Mouse (Mus musculus) neural tube, embryonic 13.5 days (tissue): ENCODE measurements around the gene Prkg1. TPM values are rescaled to one million over a fixed set of nuclear protein-coding genes. Genes with fewer than 3 reads are reported as not detected.
"Not testable (repeated sequence)": the region's sequence is repeated elsewhere in the genome, so short reads cannot be mapped to it uniquely, and the experiment has no call there.

Experiments
- ATAC-seq: fragments of 200-750 bp; cut with Nextera tagmentation; 2 replicates; pipeline ENCODE4 v1.8.0; 2017; ENCODE audit warnings: low read depth, mild to moderate bottlenecking, moderate TSS enrichment, moderate library complexity
- H3K27ac ChIP-seq: fragments of 300-500 bp; sonication (generic); replicated peaks from 2 replicates; pipeline ENCODE4 v1.5.1; 2015; ENCODE audit warnings: moderate library complexity, mild to moderate bottlenecking, inconsistent platforms
- H3K27me3 ChIP-seq: fragments of 300-500 bp; sonication (generic); 2 replicates; pipeline ENCODE4 v1.6.1; 2015; ENCODE audit warnings: mild to moderate bottlenecking, inconsistent platforms
- H3K36me3 ChIP-seq: fragments of 300-500 bp; sonication (generic); 2 replicates; pipeline ENCODE4 v1.6.1; 2015; ENCODE audit warnings: mild to moderate bottlenecking, inconsistent platforms
- H3K4me1 ChIP-seq: fragments of 300-500 bp; sonication (generic); replicated peaks from 2 replicates; pipeline ENCODE4 v1.6.1; 2015; ENCODE audit warnings: inconsistent platforms
- H3K4me2 ChIP-seq: fragments of 300-500 bp; sonication (generic); 2 replicates; pipeline ENCODE4 v1.6.1; 2015; ENCODE audit warnings: inconsistent platforms, mild to moderate bottlenecking, moderate library complexity
- H3K4me3 ChIP-seq: fragments of 300-500 bp; sonication (generic); 2 replicates; pipeline ENCODE4 v1.5.1; 2015; ENCODE audit warnings: mild to moderate bottlenecking, inconsistent platforms
- H3K9ac ChIP-seq: fragments of 300-500 bp; sonication (generic); 2 replicates; pipeline ENCODE4 v1.6.1; 2015; ENCODE audit warnings: moderate library complexity, mild to moderate bottlenecking, inconsistent platforms
- H3K9me3 ChIP-seq: fragments of 300-500 bp; sonication (generic); 2 replicates; pipeline ENCODE4 v1.6.1; 2016; ENCODE audit warnings: inconsistent platforms
- WGBS: fragments of 180-500 bp; shearing (Covaris S2); methylation state at CpG from one replicate; pipeline ENCODE4 v1.1.7; 2015; 5-methylcytosine and 5-hydroxymethylcytosine counted together
- polyA plus RNA-seq: library from polyadenylated mRNA; unstranded; fragments of >200 nt; fragmentation: Nextera tagmentation; extraction: Ambion mirVana; gene quantifications from 2 replicates; pipeline ENCODE4 v1.2.1, GENCODE M21; 2015

Gene Prkg1
- polyA plus RNA-seq, 1 experiment from 2014 or later: 9.2 TPM

- ATAC-seq: no peak
- whole genome bisulfite sequencing: 57% methylated on average over 5 of the region's 5 CpGs
- H3K4me2 ChIP-seq: no peak overlapping the region
Measured at GRCm38 (mm10) chr19:31383881-31384280, 381.0 kb downstream of the Prkg1 start.

GRCm38 (mm10) chr19:31370106-31370505, 394.7 kb downstream of the Prkg1 start:
- 80% methylated on average over 1 of the region's 1 CpGs for WGBS
- Histone ChIP-seq H3K36me3 (no peaks in the 10 kb centered on the region), H3K4me1 (no peaks in the 10 kb centered on the region), H3K4me2 (no peak overlapping the region), H3K27ac (no peak overlapping the region), H3K9me3 (no peaks in the 10 kb centered on the region), H3K9ac (no peak overlapping the region), H3K27me3 (no peaks in the 10 kb centered on the region), H3K4me3 (no peak overlapping the region)
- no peak for ATAC-seq

More at GRCm38 (mm10) chr19:31383881-31384280, 381.0 kb downstream of the Prkg1 start:
- no peak overlapping the region for H3K27ac ChIP-seq
- H3K27me3 ChIP-seq: no peaks in the 10 kb centered on the region
- no peaks in the 10 kb centered on the region for H3K36me3 ChIP-seq
- H3K4me1 ChIP-seq: peaks cover 19% of the 10 kb centered on the region
- H3K9ac ChIP-seq: no peak overlapping the region
- no peak overlapping the region for H3K4me3 ChIP-seq
- H3K9me3 ChIP-seq: no peaks in the 10 kb centered on the region

DNA sequence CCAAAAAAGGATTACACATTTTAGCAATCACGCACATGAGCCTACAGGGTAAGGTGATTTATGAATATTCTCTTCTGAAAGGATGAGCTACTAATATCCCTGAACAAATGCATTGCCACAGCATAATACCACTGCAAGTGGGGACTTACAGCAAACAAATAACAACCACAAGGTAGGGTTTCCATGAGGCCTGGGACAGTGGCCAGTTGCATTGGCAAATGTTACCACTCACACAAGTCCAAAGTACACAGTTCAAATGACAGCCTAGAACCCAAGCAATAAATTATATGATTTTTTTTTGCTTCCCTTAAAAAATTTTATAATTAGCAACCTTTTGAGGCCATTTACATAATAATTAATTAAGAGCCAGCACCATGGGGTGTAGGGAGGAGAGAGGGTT, 395.7 kb downstream of the Prkg1 start:
- 87% methylated on average over 1 of the region's 1 CpGs for WGBS
- no peak for ATAC-seq
- H3K9me3 ChIP-seq: no peaks in the 10 kb centered on the region
- no peak overlapping the region for H3K9ac ChIP-seq
- no peaks in the 10 kb centered on the region for H3K4me1 ChIP-seq
- no peak overlapping the region for H3K27ac ChIP-seq
- H3K4me3 ChIP-seq: no peak overlapping the region
- no peaks in the 10 kb centered on the region for H3K36me3 ChIP-seq
- no peak overlapping the region for H3K4me2 ChIP-seq
- H3K27me3 ChIP-seq: no peaks in the 10 kb centered on the region

- no peaks in the 10 kb centered on the region for H3K27me3 ChIP-seq
- no peaks in the 10 kb centered on the region for H3K9me3 ChIP-seq
- no peak overlapping the region for H3K4me3 ChIP-seq
- no peak overlapping the region for H3K4me2 ChIP-seq
- H3K9ac ChIP-seq: no peak overlapping the region
- no peaks in the 10 kb centered on the region for H3K36me3 ChIP-seq
- H3K4me1 ChIP-seq: peaks cover 4% of the 10 kb centered on the region; the same call in 1 of the 2 replicates
- no peak overlapping the region for H3K27ac ChIP-seq
- no peak for ATAC-seq
- WGBS: 78% methylated on average over 4 of the region's 4 CpGs
Measured at GRCm38 (mm10) chr19:31362051-31362450, 402.8 kb downstream of the Prkg1 start.

DNA sequence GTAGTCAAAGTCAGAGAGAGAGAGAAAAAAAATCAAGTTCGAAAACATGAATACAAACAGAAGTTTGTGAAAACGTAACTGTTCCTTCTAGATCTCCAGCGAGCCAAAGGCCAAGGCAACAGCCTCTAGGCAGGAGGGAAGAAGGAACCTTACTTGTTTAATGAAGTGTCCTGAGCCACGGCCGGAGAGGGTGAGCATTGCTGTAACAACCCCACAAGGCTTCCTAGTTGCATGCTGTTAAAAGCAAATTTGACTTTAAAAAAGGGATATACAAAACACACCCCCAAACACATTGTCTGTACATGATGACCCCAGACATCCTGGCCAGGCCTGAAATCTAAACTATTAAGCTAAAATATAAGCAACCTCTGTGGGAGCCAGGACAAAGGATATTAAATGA, 403.3 kb downstream of the Prkg1 start:
- no peak overlapping the region for H3K4me3 ChIP-seq
- 61% methylated on average over 5 of the region's 5 CpGs for WGBS
- H3K27ac ChIP-seq: no peak overlapping the region
- H3K9me3 ChIP-seq: no peaks in the 10 kb centered on the region
- H3K27me3 ChIP-seq: no peaks in the 10 kb centered on the region
- ATAC-seq: no peak
- H3K9ac ChIP-seq: no peak overlapping the region
- no peaks in the 10 kb centered on the region for H3K36me3 ChIP-seq
- H3K4me2 ChIP-seq: no peak overlapping the region
- peaks cover 4% of the 10 kb centered on the region; the same call in 1 of the 2 replicates for H3K4me1 ChIP-seq

- H3K9me3 ChIP-seq: no peaks in the 10 kb centered on the region
- no peak overlapping the region for H3K27ac ChIP-seq
- no peak overlapping the region for H3K9ac ChIP-seq
- no peaks in the 10 kb centered on the region for H3K27me3 ChIP-seq
- H3K4me3 ChIP-seq: no peak overlapping the region
- H3K36me3 ChIP-seq: no peaks in the 10 kb centered on the region
- H3K4me2 ChIP-seq: no peak overlapping the region
- ATAC-seq: no peak
- peaks cover 4% of the 10 kb centered on the region; the same call in 1 of the 2 replicates for H3K4me1 ChIP-seq
- WGBS: 63% methylated on average over 3 of the region's 3 CpGs
Measured at GRCm38 (mm10) chr19:31361161-31361560, 403.7 kb downstream of the Prkg1 start.

GRCm38 (mm10) chr19:31354959-31355358, 409.9 kb downstream of the Prkg1 start:
- H3K27ac ChIP-seq: no peak overlapping the region
- WGBS: 70% methylated on average over 1 of the region's 1 CpGs
- H3K4me1 ChIP-seq: no peaks in the 10 kb centered on the region
- H3K36me3 ChIP-seq: no peaks in the 10 kb centered on the region
- no peak overlapping the region for H3K4me3 ChIP-seq
- H3K9me3 ChIP-seq: no peaks in the 10 kb centered on the region
- no peak overlapping the region for H3K9ac ChIP-seq
- no peak overlapping the region for H3K4me2 ChIP-seq
- H3K27me3 ChIP-seq: no peaks in the 10 kb centered on the region
- ATAC-seq: no peak

DNA sequence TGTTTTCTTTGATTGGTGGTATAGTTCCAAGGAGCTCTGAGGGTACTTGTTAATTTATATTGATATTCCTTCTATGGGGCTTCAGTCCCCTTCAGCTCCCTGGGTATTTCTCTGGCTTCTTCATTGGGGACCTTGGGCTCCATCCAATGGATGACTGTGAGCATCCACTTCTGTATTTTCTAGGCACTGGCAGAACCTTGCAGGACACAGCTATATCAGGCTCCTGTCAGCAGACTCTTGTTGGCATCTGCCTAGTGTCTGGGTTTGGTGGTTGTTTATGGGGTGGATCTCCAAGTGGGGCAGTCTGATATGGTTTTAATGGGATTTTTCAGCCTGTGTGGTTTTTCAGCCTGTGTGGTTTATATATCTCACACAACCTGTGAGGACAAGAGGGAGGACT, 412.0 kb downstream of the Prkg1 start:
- H3K9me3 ChIP-seq, H3K27ac ChIP-seq, H3K4me1 ChIP-seq, H3K4me2 ChIP-seq, H3K4me3 ChIP-seq, H3K9ac ChIP-seq, ATAC-seq, H3K27me3 ChIP-seq, H3K36me3 ChIP-seq: not testable (repeated sequence)

GRCm38 (mm10) chr19:31351796-31352195, 413.0 kb downstream of the Prkg1 start:
- H3K27me3 ChIP-seq: no peaks in the 10 kb centered on the region
- no peaks in the 10 kb centered on the region for H3K4me1 ChIP-seq
- 17% methylated on average over 3 of the region's 3 CpGs for WGBS
- no peaks in the 10 kb centered on the region for H3K9me3 ChIP-seq
- H3K4me2 ChIP-seq: no peak overlapping the region
- no peak overlapping the region for H3K27ac ChIP-seq
- ATAC-seq: no peak
- no peak overlapping the region for H3K4me3 ChIP-seq
- H3K9ac ChIP-seq: no peak overlapping the region
- no peaks in the 10 kb centered on the region for H3K36me3 ChIP-seq

DNA sequence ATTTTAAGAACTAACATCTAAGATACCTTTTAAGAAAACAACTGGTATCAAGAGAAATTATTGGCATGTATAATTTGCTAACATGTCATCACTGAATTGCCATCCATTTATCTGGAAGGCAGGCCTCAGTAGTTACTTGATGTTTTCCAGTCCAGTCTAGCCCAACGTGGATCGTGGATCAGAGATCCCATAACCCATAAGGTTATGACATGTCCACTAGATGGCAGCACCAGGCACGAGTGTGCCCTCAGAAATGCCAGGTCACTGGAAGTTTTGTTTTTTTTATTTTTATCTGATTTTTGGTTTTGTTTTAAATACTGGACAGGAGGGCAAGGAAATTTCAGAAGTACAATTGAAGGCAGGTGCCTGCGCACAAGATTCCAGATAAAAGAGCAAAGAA, 422.7 kb downstream of the Prkg1 start:
- no peaks in the 10 kb centered on the region; the same call in 1 of the 2 replicates for H3K4me1 ChIP-seq
- no peak overlapping the region for H3K4me2 ChIP-seq
- no peaks in the 10 kb centered on the region for H3K36me3 ChIP-seq
- no peak overlapping the region for H3K4me3 ChIP-seq
- H3K9ac ChIP-seq: no peak overlapping the region
- ATAC-seq: peak; percentile 67; the same call in 1 of the 2 replicates
- no peak overlapping the region for H3K27ac ChIP-seq
- no peaks in the 10 kb centered on the region for H3K9me3 ChIP-seq
- H3K27me3 ChIP-seq: no peaks in the 10 kb centered on the region
- WGBS: 34% methylated on average over 4 of the region's 4 CpGs

GRCm38 (mm10) chr19:31340898-31341297, 423.9 kb downstream of the Prkg1 start:
- H3K36me3 ChIP-seq: no peaks in the 10 kb centered on the region
- WGBS: 71% methylated on average over 1 of the region's 1 CpGs
- H3K4me2 ChIP-seq: no peak overlapping the region
- ATAC-seq: no peak
- no peak overlapping the region for H3K9ac ChIP-seq
- H3K27ac ChIP-seq: no peak overlapping the region
- no peaks in the 10 kb centered on the region for H3K27me3 ChIP-seq
- no peaks in the 10 kb centered on the region; the same call in 1 of the 2 replicates for H3K4me1 ChIP-seq
- H3K9me3 ChIP-seq: no peaks in the 10 kb centered on the region
- no peak overlapping the region for H3K4me3 ChIP-seq

- H3K4me2 ChIP-seq: no peak overlapping the region
- no peak overlapping the region for H3K4me3 ChIP-seq
- H3K27ac ChIP-seq: no peak overlapping the region
- no peaks in the 10 kb centered on the region for H3K4me1 ChIP-seq
- WGBS: 72% methylated on average over 5 of the region's 5 CpGs
- no peaks in the 10 kb centered on the region for H3K9me3 ChIP-seq
- H3K9ac ChIP-seq: no peak overlapping the region
- ATAC-seq: no peak
- no peaks in the 10 kb centered on the region for H3K36me3 ChIP-seq
- no peaks in the 10 kb centered on the region for H3K27me3 ChIP-seq
Measured at GRCm38 (mm10) chr19:31338355-31339101, 426.3 kb downstream of the Prkg1 start.

- 84% methylated on average over 6 of the region's 6 CpGs for WGBS
- H3K4me1 ChIP-seq: no peaks in the 10 kb centered on the region
- H3K27me3 ChIP-seq: no peaks in the 10 kb centered on the region
- no peaks in the 10 kb centered on the region for H3K9me3 ChIP-seq
- no peak overlapping the region for H3K9ac ChIP-seq
- H3K36me3 ChIP-seq: no peaks in the 10 kb centered on the region
- no peak overlapping the region for H3K4me3 ChIP-seq
- no peak for ATAC-seq
- no peak overlapping the region for H3K27ac ChIP-seq
- no peak overlapping the region for H3K4me2 ChIP-seq
Measured at GRCm38 (mm10) chr19:31337863-31338217, 427.0 kb downstream of the Prkg1 start.
